Mouse (Mus musculus) liver, adult 2 months (tissue): ENCODE measurements around the gene Srgap1.
A peak's percentile ranks its signal among the peaks of the same experiment; 100 is the strongest.

Source experiments
- CTCF ChIP-seq: fragments of 200-500 bp; IDR thresholded peaks from 2 replicates; pipeline ENCODE4 v1.5.1; 2011; ENCODE audit warnings: low read depth, low read length, control low read depth
- POLR2A ChIP-seq: fragments of 200-500 bp; IDR thresholded peaks from 2 replicates; pipeline ENCODE4 v1.6.1; 2011; ENCODE audit warnings: low read length, control low read depth; ENCODE audit not compliant: insufficient read depth; ENCODE audit errors: extremely low read depth

- TF ChIP-seq POLR2A (0 out of 2 replicates have a peak, but pooled peaks have one; percentile 36), CTCF (no peak)
Observed at GRCm38 (mm10) chr10:121739548-121740505, 307.3 kb downstream of the Srgap1 start, which contains the start of gene BC048403.
